Mouse (Mus musculus): ENCODE results near the gene Fbxo28. TPM values are rescaled to one million over a fixed set of nuclear protein-coding genes. Genes with fewer than 3 reads are reported as not detected.

Fbxo28 gene
- 19.6 TPM for polyA plus RNA-seq (2014; fragmentation: Illumina TruSeq; extraction: RNeasy Lipid Tissue Mini Kit (QIAGEN cat#74804); ENCODE audit: low read depth, low replicate concordance)

GRCm38 (mm10) chr1:182340821-182341781, at the start of gene Fbxo28:
Gene Fbxo28, minus strand, starts transcription at chr1:182341629.

DNA sequence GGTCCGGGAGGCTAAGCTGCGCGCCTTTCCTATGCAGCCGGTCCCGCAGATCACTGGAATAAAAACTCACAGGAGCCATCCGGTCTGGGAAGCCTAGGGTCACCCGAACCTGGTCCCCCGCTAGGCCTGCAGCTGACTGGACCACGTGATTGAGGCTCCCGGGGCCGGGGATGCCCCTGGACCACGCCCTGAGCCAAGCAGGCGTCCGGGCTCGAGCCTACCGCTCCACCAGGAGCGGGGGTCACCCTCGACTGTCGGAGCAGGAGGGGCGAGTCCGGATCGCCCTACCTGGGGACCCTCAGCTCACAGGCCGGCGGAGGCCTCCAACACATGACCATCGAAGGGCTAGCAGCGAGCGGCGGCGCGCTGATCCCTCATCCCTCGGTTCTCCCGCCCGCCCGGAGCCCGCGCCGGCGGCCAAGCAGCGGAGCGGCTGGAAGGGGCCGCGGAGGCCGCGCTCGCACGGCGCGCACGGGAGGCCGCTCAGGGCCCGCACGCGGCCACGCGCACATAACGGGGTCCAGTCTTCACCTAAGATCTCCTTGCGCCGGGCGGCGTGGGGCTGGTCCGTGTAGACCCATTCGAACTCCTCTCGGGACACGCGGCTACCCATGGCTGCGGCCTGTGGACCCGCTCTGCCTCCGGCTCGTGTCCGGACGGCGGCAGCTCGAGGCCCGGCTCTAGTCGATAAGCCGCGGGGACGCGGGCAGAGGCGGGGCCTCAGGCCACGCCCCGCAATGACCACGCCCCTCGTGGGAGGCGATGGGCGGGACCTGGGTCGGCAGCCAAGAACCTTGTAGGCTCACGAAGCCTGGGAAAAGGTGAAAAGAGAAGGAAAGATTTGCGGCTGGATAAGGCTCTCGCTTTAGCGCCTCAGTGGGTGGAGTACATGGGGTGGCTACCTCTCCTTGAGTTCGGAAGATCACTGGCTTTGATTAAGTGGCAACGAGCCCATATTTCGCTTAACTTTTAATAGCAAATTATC, 59.0 kb downstream of the Fbxo28 start, which contains the start of gene Degs1:
Gene Degs1 (minus strand): TSS at position 714 of the 985 bp plus-strand sequence.

Other genes starting within 250 kb of the Fbxo28 start
- gene Srp9, start 216.9 kb downstream of the Fbxo28 start, polyA plus RNA-seq (2014; fragmentation: Illumina TruSeq; extraction: RNeasy Lipid Tissue Mini Kit (QIAGEN cat#74804); ENCODE audit: low read depth, low replicate concordance): 241 TPM
- gene Vmn1r1, start 177.1 kb downstream of the Fbxo28 start, polyA plus RNA-seq (2014; fragmentation: Illumina TruSeq; extraction: RNeasy Lipid Tissue Mini Kit (QIAGEN cat#74804); ENCODE audit: low read depth, low replicate concordance): not detected
- gene Degs1, start 58.8 kb downstream of the Fbxo28 start, polyA plus RNA-seq (2014; fragmentation: Illumina TruSeq; extraction: RNeasy Lipid Tissue Mini Kit (QIAGEN cat#74804); ENCODE audit: low read depth, low replicate concordance): 419 TPM
- 24.9 TPM for gene Trp53bp2, start 67.5 kb upstream of the Fbxo28 start, polyA plus RNA-seq (2014; fragmentation: Illumina TruSeq; extraction: RNeasy Lipid Tissue Mini Kit (QIAGEN cat#74804); ENCODE audit: low read depth, low replicate concordance)
- 71.7 TPM for gene Capn2, start 176.0 kb upstream of the Fbxo28 start, polyA plus RNA-seq (2014; fragmentation: Illumina TruSeq; extraction: RNeasy Lipid Tissue Mini Kit (QIAGEN cat#74804); ENCODE audit: low read depth, low replicate concordance)
- gene Capn8, start 223.4 kb upstream of the Fbxo28 start, polyA plus RNA-seq (2014; fragmentation: Illumina TruSeq; extraction: RNeasy Lipid Tissue Mini Kit (QIAGEN cat#74804); ENCODE audit: low read depth, low replicate concordance): not detected

Data from kidney, adult 10 weeks (tissue).